Mouse (Mus musculus): Measurements from ENCODE around the gene Hdac2.

DNA sequence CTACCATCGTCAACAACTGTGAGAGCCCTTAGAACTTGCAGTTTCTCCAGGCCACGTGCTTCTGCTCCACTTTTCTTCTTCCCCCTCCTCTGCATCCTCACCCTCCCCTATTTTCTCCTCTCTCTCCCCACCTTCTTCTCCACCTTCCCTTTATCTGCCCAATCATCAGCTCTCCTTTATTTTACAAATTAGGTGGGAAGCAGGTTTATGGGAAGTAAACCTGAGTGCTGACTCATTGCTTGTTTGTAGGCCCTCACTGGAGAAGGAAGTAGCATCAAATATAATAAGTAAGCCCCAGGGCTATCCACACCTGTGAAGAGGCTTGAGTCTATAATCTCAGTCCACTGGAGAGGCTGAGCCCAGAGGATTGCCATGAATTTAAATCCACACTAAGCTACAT, 26.5 kb downstream of the Hdac2 start:
- TF ChIP-seq ZC3H11A (IDR thresholded peaks at IDR 0.05; ENCODE audit: borderline replicate concordance, low read depth, low read length): no peak
- no peak for TF ChIP-seq ZNF384 (IDR thresholded peaks at IDR 0.05; ENCODE audit: low read depth, low read length)
- TF ChIP-seq HCFC1 (IDR thresholded peaks at IDR 0.05; ENCODE audit: borderline replicate concordance, insufficient read depth, low read length): no peak
- peak; percentile 62; the same call in 1 of the 2 replicates for TF ChIP-seq MAFK (IDR thresholded peaks at IDR 0.05; ENCODE audit: insufficient read depth, low read depth, low read length)
